Mouse (Mus musculus) lung, postnatal 0 days (tissue): ENCODE data around the gene Armc6.
A peak's percentile ranks its signal among the peaks of the same experiment; 100 is the strongest.

Experiments
- CTCF ChIP-seq: IDR thresholded peaks from 2 replicates; pipeline ENCODE4 v1.5.1; 2016; ENCODE audit warnings: antibody characterized with exemption, mild to moderate bottlenecking
- EP300 ChIP-seq: IDR thresholded peaks from 2 replicates; pipeline ENCODE4 v1.6.1; 2016; ENCODE audit warnings: antibody characterized with exemption, mild to moderate bottlenecking, control low read depth

DNA sequence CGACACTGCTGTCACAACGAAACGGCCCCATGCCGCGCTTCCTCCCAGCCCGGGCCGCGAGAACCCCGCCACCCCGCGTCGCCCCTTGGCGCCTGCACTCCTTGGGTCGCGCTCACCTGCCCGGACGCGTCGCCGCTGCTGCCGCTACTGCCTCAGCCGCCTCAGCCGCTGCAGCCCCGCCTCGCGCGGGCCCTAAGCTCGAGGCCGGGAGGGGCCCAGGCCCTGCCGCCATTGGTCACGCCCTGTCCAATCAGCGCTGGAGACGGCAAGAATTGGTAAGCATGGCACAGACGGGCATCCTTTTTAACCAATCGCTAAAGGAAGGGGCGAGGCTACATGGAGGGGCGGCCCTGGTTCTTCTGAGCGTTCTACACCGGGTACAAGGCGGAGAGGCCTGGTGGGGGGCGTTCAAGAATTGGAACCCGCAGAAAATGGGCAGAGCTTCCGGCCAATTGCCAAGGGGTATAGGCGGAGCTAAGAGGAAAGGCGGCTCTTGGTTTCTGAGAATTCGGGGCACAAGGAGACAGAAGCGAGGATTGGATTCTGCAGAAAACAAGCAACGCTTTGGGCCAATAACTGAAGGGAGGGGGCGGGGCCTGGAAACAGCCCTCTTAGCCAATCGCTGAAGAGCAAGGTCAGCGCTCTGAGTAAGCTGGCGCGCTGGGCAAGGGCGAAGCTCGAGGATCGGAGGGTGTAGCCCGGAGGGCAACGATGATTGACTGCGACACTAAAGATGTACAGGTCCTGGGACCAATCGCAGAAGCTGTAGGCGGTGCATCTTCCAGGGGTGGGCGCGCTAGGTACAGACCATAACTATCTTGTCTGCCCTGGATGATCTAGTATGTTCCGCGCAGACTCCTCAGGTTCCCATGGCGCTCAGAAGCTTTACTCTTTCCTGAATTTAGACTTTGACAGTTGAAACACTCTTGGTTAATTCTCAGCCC, 21.9 kb downstream of the Armc6 start, which contains the start of gene Slc25a42:
- peak; percentile 1; the same call in 1 of the 2 replicates for TF ChIP-seq CTCF
- 0 out of 2 replicates have a peak, but pooled peaks have one; percentile 25 for TF ChIP-seq EP300
